Comparison of ENCODE assay signal across 22 mouse cellular contexts in genomic region chr2:124583561-124583960, GRCm38 (mm10).
DNase-seq lines count a peak whose midpoint lies in the region; ATAC-seq and TF ChIP-seq lines count a peak whose summit lies in the region.
"Had no signal": no experiment of that assay in that cellular context is flagged by ENCODE, and none has a peak within 500 bp of the region (broad histone marks: within the 10 kb centered on the region; RNA-seq: fewer than 3 reads in every experiment).

No protein-coding gene starts in this region.

- no peak for TF ChIP-seq POLR2A in limb, embryonic 14.5 days (IDR thresholded peaks at IDR 0.05; ENCODE audit: borderline replicate concordance, extremely low read depth, insufficient read depth, insufficient read length)

- no peak overlapping the region for H3K27ac ChIP-seq in embryonic facial prominence, embryonic 14.5 days (replicated peaks; ENCODE audit: low read depth, low read length)
- no peak overlapping the region for H3K27ac ChIP-seq in embryonic facial prominence, embryonic 10.5 days (replicated peaks)
- no peak overlapping the region for H3K27ac ChIP-seq in limb, embryonic 14.5 days (replicated peaks; ENCODE audit: low read depth, low read length)
- H3K27ac ChIP-seq in limb, embryonic 10.5 days, result no peak overlapping the region
- H3K27ac ChIP-seq: embryonic facial prominence, embryonic 12.5 days; embryonic facial prominence, embryonic 15.5 days; forebrain, embryonic 10.5 days; forebrain, embryonic 12.5 days had no signal

- H3K27me3 ChIP-seq in embryonic facial prominence, embryonic 14.5 days (replicated peaks; ENCODE audit: control insufficient read depth, insufficient read depth, low read length), result no peaks in the 10 kb centered on the region
- H3K27me3 ChIP-seq in embryonic facial prominence, embryonic 10.5 days (replicated peaks; ENCODE audit: low read depth, poor library complexity, severe bottlenecking), result no peaks in the 10 kb centered on the region
- no peaks in the 10 kb centered on the region for H3K27me3 ChIP-seq in limb, embryonic 14.5 days (ENCODE audit: control insufficient read depth, insufficient read depth, low read length)
- H3K27me3 ChIP-seq in limb, embryonic 10.5 days (ENCODE audit: low read depth, poor library complexity, severe bottlenecking), result no peaks in the 10 kb centered on the region
- H3K27me3 ChIP-seq: embryonic facial prominence, embryonic 12.5 days; embryonic facial prominence, embryonic 15.5 days; forebrain, embryonic 12.5 days had no signal

- no peak overlapping the region for H3K9ac ChIP-seq in embryonic facial prominence, embryonic 14.5 days (ENCODE audit: low read depth, low read length)
- H3K9ac ChIP-seq in limb, embryonic 14.5 days (ENCODE audit: low read depth, low read length, severe bottlenecking), result no peak overlapping the region
- H3K9ac ChIP-seq: embryonic facial prominence, embryonic 12.5 days; embryonic facial prominence, embryonic 15.5 days; forebrain, embryonic 12.5 days had no signal

- no peak for ATAC-seq in embryonic facial prominence, embryonic 14.5 days (ENCODE audit: low read depth)
- peak; percentile 60; the same call in 1 of the 2 replicates for ATAC-seq in limb, embryonic 14.5 days (ENCODE audit: low FRiP score, low read depth)
- ATAC-seq: forebrain, embryonic 16.5 days had no signal

- 57% methylated on average over 7 of the region's 7 CpGs for WGBS in embryonic facial prominence, embryonic 14.5 days
- WGBS in embryonic facial prominence, embryonic 10.5 days, result 83% methylated on average over 7 of the region's 7 CpGs
- 73% methylated on average over 7 of the region's 7 CpGs for WGBS in limb, embryonic 14.5 days
- 81% methylated on average over 7 of the region's 7 CpGs for WGBS in limb, embryonic 10.5 days

- no peaks in the 10 kb centered on the region for H3K9me3 ChIP-seq in embryonic facial prominence, embryonic 14.5 days (ENCODE audit: control insufficient read depth, low read length)
- no peaks in the 10 kb centered on the region for H3K9me3 ChIP-seq in embryonic facial prominence, embryonic 10.5 days
- H3K9me3 ChIP-seq in limb, embryonic 14.5 days (ENCODE audit: control insufficient read depth, low read length), result no peaks in the 10 kb centered on the region
- no peaks in the 10 kb centered on the region for H3K9me3 ChIP-seq in limb, embryonic 10.5 days (replicated peaks)
- H3K9me3 ChIP-seq: embryonic facial prominence, embryonic 12.5 days; embryonic facial prominence, embryonic 15.5 days; forebrain, embryonic 10.5 days; forebrain, embryonic 12.5 days had no signal

- no peak overlapping the region for H3K4me2 ChIP-seq in embryonic facial prominence, embryonic 14.5 days (ENCODE audit: low read depth, low read length)
- no peak overlapping the region for H3K4me2 ChIP-seq in limb, embryonic 14.5 days (replicated peaks; ENCODE audit: low read depth, low read length, severe bottlenecking)
- H3K4me2 ChIP-seq: embryonic facial prominence, embryonic 12.5 days; embryonic facial prominence, embryonic 15.5 days; forebrain, embryonic 12.5 days had no signal

- H3K4me1 ChIP-seq in embryonic facial prominence, embryonic 14.5 days (ENCODE audit: control insufficient read depth, insufficient read depth, low read length), result no peaks in the 10 kb centered on the region
- no peaks in the 10 kb centered on the region for H3K4me1 ChIP-seq in embryonic facial prominence, embryonic 10.5 days
- 0 out of 2 replicates have a peak, but pooled peaks cover 4% of the 10 kb centered on the region for H3K4me1 ChIP-seq in limb, embryonic 14.5 days (ENCODE audit: control insufficient read depth, insufficient read depth, low read length)
- no peaks in the 10 kb centered on the region for H3K4me1 ChIP-seq in limb, embryonic 10.5 days
- H3K4me1 ChIP-seq: embryonic facial prominence, embryonic 12.5 days; embryonic facial prominence, embryonic 15.5 days; forebrain, embryonic 12.5 days had no signal

- no peak overlapping the region for H3K4me3 ChIP-seq in embryonic facial prominence, embryonic 14.5 days (ENCODE audit: low read depth, low read length)
- H3K4me3 ChIP-seq in embryonic facial prominence, embryonic 10.5 days, result no peak overlapping the region
- H3K4me3 ChIP-seq in limb, embryonic 14.5 days (replicated peaks; ENCODE audit: low read length), result no peak overlapping the region
- no peak overlapping the region for H3K4me3 ChIP-seq in limb, embryonic 10.5 days
- H3K4me3 ChIP-seq: embryonic facial prominence, embryonic 12.5 days; embryonic facial prominence, embryonic 15.5 days; erythroblast, embryonic 14.5 days; forebrain, embryonic 10.5 days; forebrain, embryonic 12.5 days had no signal

- peak; percentile 53 for DNase-seq in embryonic facial prominence, embryonic 14.5 days (ENCODE audit: low spot score)
- no peak for DNase-seq in embryonic facial prominence, embryonic 10.5 days (ENCODE audit: low spot score)
- no peak for DNase-seq in limb, embryonic 14.5 days (ENCODE audit: low spot score)
- no peak for DNase-seq in limb, embryonic 10.5 days (ENCODE audit: low spot score)
- DNase-seq in kidney, postnatal 14 days, result no peak
- DNase-seq: adrenal gland, adult 2 months; adrenal gland, postnatal 10 days; adrenal gland, postnatal 25 days; B cell, adult 2 months; cerebellum, adult 11 months; cerebellum, adult 18-20 months; cerebellum, adult 8-10 months; cerebellum, adult 9-11 months; cerebellum, postnatal 14 days; cerebellum, postnatal 36 days; embryo, embryonic 11 days had no signal

- no peaks in the 10 kb centered on the region for H3K36me3 ChIP-seq in embryonic facial prominence, embryonic 14.5 days (ENCODE audit: control insufficient read depth, insufficient read depth, low read length)
- no peaks in the 10 kb centered on the region for H3K36me3 ChIP-seq in embryonic facial prominence, embryonic 10.5 days (replicated peaks)
- no peaks in the 10 kb centered on the region for H3K36me3 ChIP-seq in limb, embryonic 14.5 days (ENCODE audit: control insufficient read depth, insufficient read depth, low read length)
- H3K36me3 ChIP-seq in limb, embryonic 10.5 days, result no peaks in the 10 kb centered on the region
- H3K36me3 ChIP-seq: embryonic facial prominence, embryonic 12.5 days; embryonic facial prominence, embryonic 15.5 days; forebrain, embryonic 10.5 days; forebrain, embryonic 12.5 days had no signal
